Mouse (Mus musculus): ENCODE measurements around the gene Chrna3.

DNA sequence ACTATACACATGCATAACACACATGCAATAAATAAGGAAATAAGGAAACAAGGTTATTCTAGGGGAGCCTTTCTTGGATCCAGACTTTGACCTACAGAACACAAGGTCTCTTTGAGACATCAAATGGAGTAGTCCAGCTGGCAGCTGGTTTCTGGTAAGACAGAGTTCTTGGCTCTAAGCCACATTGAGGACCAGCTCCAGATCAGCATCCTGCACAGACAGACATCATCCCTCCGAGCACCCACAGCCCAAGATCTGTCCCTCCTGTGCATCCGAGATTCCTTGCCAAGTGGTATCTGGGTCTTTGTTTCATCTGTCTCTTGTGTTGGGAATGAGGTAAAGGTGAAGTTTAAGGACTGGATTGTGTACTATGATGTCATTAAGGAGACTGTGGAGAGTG is 18.6 kb upstream of the Chrna3 start:
- no peak for TF ChIP-seq CTCF (IDR thresholded peaks at IDR 0.05; ENCODE audit: borderline replicate concordance, insufficient read depth, low read depth, low read length)
- no peak for TF ChIP-seq POLR2A (IDR thresholded peaks at IDR 0.05; ENCODE audit: borderline replicate concordance, insufficient read depth, low read length)

Measured in cerebellum, adult 2 months (tissue).